Mouse (Mus musculus): Measurements from ENCODE around the gene Plcg1. TPM values are rescaled to one million over a fixed set of nuclear protein-coding genes. Genes with fewer than 3 reads are reported as not detected.

Gene Plcg1
- polyA plus RNA-seq, 1 experiment: 0.04 TPM

GRCm38 (mm10) chr2:160723613-160724375 is 7.3 kb upstream of the Plcg1 start:
- Histone ChIP-seq H3K4me1 (ENCODE audit: control insufficient read depth) (no peaks in the 10 kb centered on the region), H3K9me3 (ENCODE audit: control insufficient read depth, low read length) (no peaks in the 10 kb centered on the region), H3K4me3 (replicated peaks) (no peak overlapping the region), H3K27me3 (ENCODE audit: control insufficient read depth) (no peaks in the 10 kb centered on the region), H3K36me3 (ENCODE audit: control insufficient read depth) (peaks cover 76% of the 10 kb centered on the region)
- TF ChIP-seq TAL1 (IDR thresholded peaks at IDR 0.05; ENCODE audit: low read length): no peak
- no peak for TF ChIP-seq GATA1 (IDR thresholded peaks at IDR 0.05; ENCODE audit: low read length)

- Histone ChIP-seq H3K36me3 (ENCODE audit: control insufficient read depth) (peaks cover 69% of the 10 kb centered on the region), H3K4me1 (ENCODE audit: control insufficient read depth) (no peaks in the 10 kb centered on the region), H3K9me3 (ENCODE audit: control insufficient read depth, low read length) (no peaks in the 10 kb centered on the region), H3K4me3 (replicated peaks) (no peak overlapping the region), H3K27me3 (ENCODE audit: control insufficient read depth) (peaks cover 4% of the 10 kb centered on the region)
- TF ChIP-seq GATA1 (IDR thresholded peaks at IDR 0.05; ENCODE audit: low read length) (no peak), TAL1 (IDR thresholded peaks at IDR 0.05; ENCODE audit: low read length) (no peak)
Measured at GRCm38 (mm10) chr2:160724536-160724935, 6.6 kb upstream of the Plcg1 start.

- TF ChIP-seq TAL1 (IDR thresholded peaks at IDR 0.05; ENCODE audit: low read length) (no peak), GATA1 (IDR thresholded peaks at IDR 0.05; ENCODE audit: low read length) (peak; percentile 56; the same call in 1 of the 2 replicates)
- Histone ChIP-seq H3K4me1 (ENCODE audit: control insufficient read depth) (peaks cover 12% of the 10 kb centered on the region), H3K36me3 (ENCODE audit: control insufficient read depth) (peaks cover 52% of the 10 kb centered on the region), H3K9me3 (ENCODE audit: control insufficient read depth, low read length) (no peaks in the 10 kb centered on the region), H3K4me3 (replicated peaks) (no peak overlapping the region), H3K27me3 (ENCODE audit: control insufficient read depth) (peaks cover 21% of the 10 kb centered on the region)
Measured at GRCm38 (mm10) chr2:160725877-160726864, 4.9 kb upstream of the Plcg1 start.

GRCm38 (mm10) chr2:160728972-160729371 is 2.1 kb upstream of the Plcg1 start:
- peaks cover 48% of the 10 kb centered on the region for H3K27me3 ChIP-seq (ENCODE audit: control insufficient read depth)
- peaks cover 24% of the 10 kb centered on the region for H3K4me1 ChIP-seq (ENCODE audit: control insufficient read depth)
- TF ChIP-seq GATA1 (IDR thresholded peaks at IDR 0.05; ENCODE audit: low read length) (no peak), TAL1 (IDR thresholded peaks at IDR 0.05; ENCODE audit: low read length) (no peak)
- peaks cover 24% of the 10 kb centered on the region for H3K36me3 ChIP-seq (ENCODE audit: control insufficient read depth)
- H3K4me3 ChIP-seq (replicated peaks): no peak overlapping the region
- no peaks in the 10 kb centered on the region for H3K9me3 ChIP-seq (ENCODE audit: control insufficient read depth, low read length)

GRCm38 (mm10) chr2:160729436-160729835 is 1.7 kb upstream of the Plcg1 start:
- TF ChIP-seq TAL1 (IDR thresholded peaks at IDR 0.05; ENCODE audit: low read length): no peak
- no peak for TF ChIP-seq GATA1 (IDR thresholded peaks at IDR 0.05; ENCODE audit: low read length)
- Histone ChIP-seq H3K4me1 (ENCODE audit: control insufficient read depth) (peaks cover 24% of the 10 kb centered on the region), H3K27me3 (ENCODE audit: control insufficient read depth) (peaks cover 52% of the 10 kb centered on the region)

GRCm38 (mm10) chr2:160729851-160730796 is 976 bp upstream of the Plcg1 start:
- Histone ChIP-seq H3K4me1 (ENCODE audit: control insufficient read depth) (peaks cover 24% of the 10 kb centered on the region), H3K9me3 (ENCODE audit: control insufficient read depth, low read length) (no peaks in the 10 kb centered on the region), H3K4me3 (replicated peaks) (peak overlapping the region; percentile 77), H3K36me3 (ENCODE audit: control insufficient read depth) (peaks cover 13% of the 10 kb centered on the region), H3K27me3 (ENCODE audit: control insufficient read depth) (peaks cover 53% of the 10 kb centered on the region)
- TF ChIP-seq TAL1 (IDR thresholded peaks at IDR 0.05; ENCODE audit: low read length): no peak
- TF ChIP-seq GATA1 (IDR thresholded peaks at IDR 0.05; ENCODE audit: low read length): no peak

More at GRCm38 (mm10) chr2:160729436-160729835, 1.7 kb upstream of the Plcg1 start:
- no peak overlapping the region for H3K4me3 ChIP-seq (replicated peaks)
- H3K36me3 ChIP-seq (ENCODE audit: control insufficient read depth): peaks cover 20% of the 10 kb centered on the region
- H3K9me3 ChIP-seq (ENCODE audit: control insufficient read depth, low read length): no peaks in the 10 kb centered on the region

GRCm38 (mm10) chr2:160730797-160731116 is 343 bp upstream of the Plcg1 start:
- H3K27me3 ChIP-seq (ENCODE audit: control insufficient read depth): peaks cover 53% of the 10 kb centered on the region
- peak overlapping the region; percentile 77 for H3K4me3 ChIP-seq (replicated peaks)
- no peaks in the 10 kb centered on the region for H3K9me3 ChIP-seq (ENCODE audit: control insufficient read depth, low read length)
- peaks cover 24% of the 10 kb centered on the region for H3K4me1 ChIP-seq (ENCODE audit: control insufficient read depth)
- TF ChIP-seq GATA1 (IDR thresholded peaks at IDR 0.05; ENCODE audit: low read length) (no peak), TAL1 (IDR thresholded peaks at IDR 0.05; ENCODE audit: low read length) (no peak)
- peaks cover 6% of the 10 kb centered on the region for H3K36me3 ChIP-seq (ENCODE audit: control insufficient read depth)

GRCm38 (mm10) chr2:160731839-160732261 is 750 bp downstream of the Plcg1 start:
- Histone ChIP-seq H3K4me3 (replicated peaks) (peak overlapping the region; percentile 77), H3K4me1 (ENCODE audit: control insufficient read depth) (peaks cover 24% of the 10 kb centered on the region), H3K36me3 (ENCODE audit: control insufficient read depth) (no peaks in the 10 kb centered on the region; the same call in 1 of the 2 replicates), H3K9me3 (ENCODE audit: control insufficient read depth, low read length) (no peaks in the 10 kb centered on the region), H3K27me3 (ENCODE audit: control insufficient read depth) (peaks cover 53% of the 10 kb centered on the region)
- TF ChIP-seq GATA1 (IDR thresholded peaks at IDR 0.05; ENCODE audit: low read length) (no peak), TAL1 (IDR thresholded peaks at IDR 0.05; ENCODE audit: low read length) (no peak)
